Mouse (Mus musculus): ENCODE measurements around the gene Map4k2. TPM values are rescaled to one million over a fixed set of nuclear protein-coding genes. Genes with fewer than 3 reads are reported as not detected.

Map4k2 gene
- total RNA-seq, 2 experiments from 2014 or later: 72.1 to 80.9 TPM

- intact Hi-C loops (cut with DNase I): no loop called here
- DNase-seq (ENCODE audit: extremely low spot score in 1 of 2, low spot score in 2 of 2): peak in 1 of 2 experiments; percentile 57
Measured at GRCm38 (mm10) chr19:6388006-6388405, 47.1 kb downstream of the Map4k2 start.

DNA sequence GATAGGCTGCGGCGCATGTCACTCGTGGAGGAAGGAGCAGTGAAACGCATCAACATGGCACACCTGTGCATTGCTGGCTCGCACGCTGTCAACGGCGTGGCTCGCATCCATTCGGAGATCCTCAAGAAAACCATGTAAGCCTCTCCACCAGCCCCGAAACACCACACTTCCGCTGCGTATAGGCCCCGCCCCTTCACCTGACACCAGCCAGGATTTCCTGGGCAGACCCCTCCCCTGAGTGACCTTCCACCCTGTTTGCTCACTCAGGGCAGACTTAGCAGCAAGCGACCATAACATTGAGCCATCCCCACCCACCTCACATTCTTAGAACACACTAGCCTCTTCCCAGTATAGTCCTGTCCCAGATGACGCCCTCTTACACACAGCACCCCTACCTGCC, 48.9 kb downstream of the Map4k2 start:
- intact Hi-C loops (cut with DNase I): no loop called here
- DNase-seq (ENCODE audit: extremely low spot score in 1 of 2, low spot score in 2 of 2): peak in 1 of 2 experiments; percentile 18

DNA sequence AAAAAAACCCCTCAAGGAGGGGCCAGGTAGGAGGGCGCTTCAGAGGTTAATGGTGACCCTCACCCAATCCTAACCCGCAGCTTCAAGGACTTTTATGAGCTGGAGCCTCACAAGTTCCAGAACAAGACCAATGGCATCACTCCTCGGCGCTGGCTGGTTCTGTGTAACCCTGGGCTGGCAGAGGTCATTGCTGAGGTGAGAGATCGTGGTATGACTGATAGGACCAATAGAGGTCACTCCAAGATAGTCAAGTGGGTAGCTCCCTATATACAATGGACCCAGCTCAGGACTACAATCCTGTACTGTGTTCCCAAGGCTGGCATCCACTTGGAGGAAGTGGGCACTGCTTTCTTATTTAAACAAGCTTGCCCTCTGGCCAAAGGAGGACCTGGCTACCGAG, 49.3 kb downstream of the Map4k2 start:
- DNase-seq (ENCODE audit: extremely low spot score in 1 of 2, low spot score in 2 of 2): no peak
- intact Hi-C loops (cut with DNase I): no loop called here

GRCm38 (mm10) chr19:6392743-6393393, 51.9 kb downstream of the Map4k2 start:
- intact Hi-C loops (cut with DNase I): no loop called here
- DNase-seq (ENCODE audit: extremely low spot score in 1 of 2, low spot score in 2 of 2): no peak

DNA sequence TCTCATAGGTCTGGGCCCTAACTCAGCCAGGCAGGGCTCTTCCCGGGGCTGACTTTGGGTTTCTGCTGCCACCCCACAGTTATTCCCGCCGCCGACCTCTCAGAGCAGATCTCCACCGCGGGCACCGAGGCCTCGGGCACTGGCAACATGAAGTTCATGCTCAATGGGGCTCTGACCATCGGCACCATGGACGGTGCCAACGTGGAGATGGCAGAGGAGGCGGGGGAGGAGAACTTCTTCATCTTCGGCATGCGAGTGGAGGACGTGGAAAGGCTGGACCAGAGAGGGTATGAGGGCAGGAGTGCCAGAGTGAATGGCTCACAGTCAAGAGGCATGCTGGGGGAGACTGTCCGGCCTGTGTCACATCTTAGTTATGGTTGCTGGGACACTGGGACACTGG, 52.7 kb downstream of the Map4k2 start:
- DNase-seq (ENCODE audit: extremely low spot score in 1 of 2, low spot score in 2 of 2): no peak
- intact Hi-C loops (cut with DNase I): no loop called here

DNA sequence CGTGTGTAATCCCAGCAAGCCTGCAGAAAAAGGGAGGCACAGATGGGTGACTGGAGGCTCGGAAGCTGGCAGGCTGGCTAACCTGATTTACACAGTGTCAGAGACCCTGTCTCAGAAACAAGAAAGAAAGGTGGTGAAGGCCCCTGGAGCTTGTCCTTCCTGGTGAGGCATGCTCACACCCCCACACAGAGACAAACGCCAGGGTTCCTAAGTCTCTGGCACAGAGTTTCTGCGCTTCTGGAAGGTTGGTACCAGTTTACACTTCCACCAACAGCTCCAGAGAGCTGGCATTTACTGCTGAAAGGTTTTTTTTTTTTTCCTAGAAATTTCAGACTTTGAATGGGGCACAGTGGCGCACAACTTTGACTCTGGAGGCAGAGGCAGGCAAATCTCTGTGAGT, 55.3 kb downstream of the Map4k2 start:
- no peak for DNase-seq (ENCODE audit: extremely low spot score in 1 of 2, low spot score in 2 of 2)

DNA sequence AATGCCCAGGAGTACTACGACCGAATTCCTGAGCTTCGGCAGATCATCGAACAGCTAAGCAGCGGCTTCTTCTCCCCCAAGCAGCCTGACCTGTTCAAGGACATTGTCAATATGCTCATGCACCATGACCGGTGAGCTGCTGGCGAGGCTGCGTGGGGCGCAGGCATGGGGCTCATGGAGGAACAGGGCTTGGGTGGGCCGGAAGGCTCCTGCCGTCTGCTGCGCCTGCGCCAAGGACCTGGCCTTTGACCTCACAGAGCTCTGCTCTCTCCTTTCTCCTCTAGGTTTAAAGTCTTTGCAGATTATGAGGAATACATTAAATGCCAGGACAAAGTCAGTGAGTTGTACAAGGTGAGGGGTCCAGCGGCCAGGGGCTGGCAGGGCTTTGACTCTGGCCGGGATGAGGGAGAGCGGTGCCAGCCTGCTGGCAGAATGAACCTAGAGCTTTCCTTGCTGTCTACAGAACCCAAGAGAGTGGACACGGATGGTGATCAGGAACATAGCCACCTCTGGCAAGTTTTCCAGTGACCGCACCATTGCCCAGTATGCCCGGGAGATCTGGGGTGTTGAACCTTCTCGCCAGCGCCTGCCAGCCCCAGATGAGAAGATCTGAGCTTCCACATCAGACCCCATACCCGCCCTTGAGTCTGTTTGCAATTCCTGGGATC, 56.8 kb downstream of the Map4k2 start:
- intact Hi-C loops (cut with DNase I): no loop called here

More for the DNA sequence above, 55.3 kb downstream of the Map4k2 start:
- intact Hi-C loops (cut with DNase I): no loop called here

DNA sequence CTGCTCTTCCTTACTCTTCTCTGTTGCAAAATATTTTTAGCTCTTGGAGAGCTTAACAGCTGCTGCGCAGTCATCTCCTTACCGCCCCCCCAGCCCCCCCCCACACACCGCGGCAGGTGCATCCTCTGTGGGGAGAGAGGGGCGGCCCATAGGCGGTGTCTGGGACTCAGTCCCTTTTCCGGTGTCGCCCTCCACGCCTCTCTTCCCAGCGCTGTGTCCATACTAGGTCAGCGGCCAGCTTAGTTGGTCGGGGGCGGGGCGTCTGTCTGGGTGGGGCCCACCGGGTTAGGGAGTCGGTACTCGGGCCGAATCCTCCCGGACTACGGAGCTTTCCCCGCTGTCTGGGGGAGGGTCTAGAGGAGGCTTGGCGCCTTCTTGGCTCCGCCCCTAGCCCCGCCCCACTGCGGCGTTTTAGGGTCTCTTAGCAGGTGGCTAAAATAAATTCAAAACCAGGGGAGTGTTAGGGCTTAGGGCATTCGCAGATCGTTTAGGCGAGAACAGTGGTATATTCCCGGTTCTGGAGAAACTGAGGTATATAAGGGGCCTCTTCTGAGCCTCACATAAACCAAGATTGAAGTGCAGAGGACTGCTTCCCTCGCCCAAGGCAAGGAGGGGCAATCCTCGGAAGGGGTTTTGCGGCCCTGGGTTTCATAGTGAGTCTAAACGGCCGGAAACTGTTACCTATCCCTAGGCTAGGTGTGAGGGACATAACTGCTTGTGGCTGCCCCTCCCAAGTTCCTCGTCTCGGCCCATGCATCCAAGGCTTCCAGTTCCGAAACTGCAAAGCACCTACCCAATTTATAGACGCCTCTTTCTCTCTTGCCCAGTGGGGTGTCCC, 57.7 kb downstream of the Map4k2 start:
- DNase-seq (ENCODE audit: extremely low spot score in 1 of 2, low spot score in 2 of 2): peak in 1 of 2 experiments; percentile 90
- intact Hi-C loops (cut with DNase I): no loop called here

More for the DNA sequence above, 56.8 kb downstream of the Map4k2 start:
- no peak for DNase-seq (ENCODE audit: extremely low spot score in 1 of 2, low spot score in 2 of 2)

GRCm38 (mm10) chr19:6399285-6400095, 58.6 kb downstream of the Map4k2 start, which contains the start of gene Rasgrp2:
Gene Rasgrp2 (plus strand): TSS chr19:6399340.
- intact Hi-C loops (cut with DNase I): no loop called here
- peak in 1 of 2 experiments; percentile 86 for DNase-seq (ENCODE audit: extremely low spot score in 1 of 2, low spot score in 2 of 2)

GRCm38 (mm10) chr19:6400096-6401086, 59.5 kb downstream of the Map4k2 start:
- DNase-seq (ENCODE audit: extremely low spot score in 1 of 2, low spot score in 2 of 2): no peak
- intact Hi-C loops (cut with DNase I): no loop called here

DNA sequence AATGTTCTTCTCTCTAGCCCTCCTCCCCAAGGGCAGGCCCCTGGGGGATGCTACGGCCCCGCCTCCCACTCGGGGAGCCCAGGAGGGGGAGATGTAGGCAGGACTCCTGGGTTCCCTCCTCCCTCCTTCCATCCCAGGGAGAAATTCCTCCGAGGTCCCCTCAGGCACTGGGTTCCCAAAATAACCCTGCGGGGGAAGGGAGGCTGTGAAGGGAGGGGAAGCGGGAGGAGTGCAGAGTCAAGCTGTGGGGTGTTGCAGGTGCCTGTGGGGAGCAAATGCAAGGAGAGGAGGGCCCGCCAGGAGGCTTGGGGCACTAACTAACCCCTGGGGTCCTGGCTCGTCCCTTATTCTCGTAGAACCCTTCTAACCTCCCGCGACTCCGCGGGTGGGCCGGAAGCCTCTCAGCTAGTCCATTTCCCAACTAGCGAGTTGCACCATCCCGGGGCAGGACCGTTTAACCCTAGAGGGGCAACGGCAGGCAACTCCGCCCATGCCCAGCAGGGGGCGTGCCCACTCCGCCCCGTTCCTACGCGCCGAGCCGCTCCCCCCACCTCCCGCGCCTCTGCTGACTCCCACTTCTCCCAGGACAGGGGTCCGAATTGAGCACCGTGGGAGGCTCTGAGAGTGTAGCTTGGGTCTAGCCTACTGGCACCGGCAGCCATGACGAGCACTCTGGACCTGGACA, 60.3 kb downstream of the Map4k2 start:
- DNase-seq (ENCODE audit: extremely low spot score in 1 of 2, low spot score in 2 of 2): peak in 1 of 2 experiments; percentile 89
- intact Hi-C loops (cut with DNase I): no loop called here

- intact Hi-C loops (cut with DNase I): no loop called here
- DNase-seq (ENCODE audit: extremely low spot score in 1 of 2, low spot score in 2 of 2): peak in 1 of 2 experiments; percentile 72
Measured at GRCm38 (mm10) chr19:6401951-6402350, 61.0 kb downstream of the Map4k2 start.

DNA sequence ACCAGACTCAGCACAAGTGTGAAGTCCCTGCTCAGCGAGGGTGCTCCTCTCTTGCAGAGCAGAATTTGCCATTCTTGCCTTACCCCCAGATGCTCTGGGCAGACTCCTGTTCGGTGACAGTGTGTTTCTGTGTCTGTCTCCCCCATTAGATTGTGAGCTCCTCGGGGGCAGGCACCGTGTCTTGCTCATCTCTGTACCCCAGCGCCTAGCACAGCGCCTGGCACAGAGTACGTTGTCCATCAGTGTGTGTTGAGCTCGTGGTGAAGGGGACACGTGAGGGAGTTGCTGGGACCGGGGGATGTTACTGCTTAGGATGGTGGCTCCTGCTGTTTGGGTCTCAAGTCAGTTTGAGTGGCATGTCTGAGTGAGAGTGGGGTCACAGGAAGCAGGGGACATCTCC, 62.9 kb downstream of the Map4k2 start:
- intact Hi-C loops (cut with DNase I): no loop called here
- no peak for DNase-seq (ENCODE audit: extremely low spot score in 1 of 2, low spot score in 2 of 2)
